Mouse (Mus musculus): ENCODE data around the gene Aloxe3. TPM values are rescaled to one million over a fixed set of nuclear protein-coding genes. Genes with fewer than 3 reads are reported as not detected.

Aloxe3 gene
- total RNA-seq (2012; rRNA removed), result 0.13 TPM in 1 of 2 replicates, not detected in the other
- total RNA-seq (2014; rRNA removed), result not detected in 2 replicates
- polyA plus RNA-seq (2012; ENCODE audit: insufficient read length, low read depth), result 0.19 and 0.23 TPM in 2 replicates

- Histone ChIP-seq H3K4me3 (replicated peaks in 1 of 3; ENCODE audit: low read depth in 2 of 3, low read length in 2 of 3, poor library complexity in 1 of 3) (peak within 1 kb of the TSS; percentile 62 to 78 (median 65)), H3K27me3 (replicated peaks) (peaks cover 67% of the 10 kb centered on the region), H3K27ac (ENCODE audit: insufficient read depth, low read depth) (peak within 1 kb of the TSS; percentile 31), H3K9ac (ENCODE audit: insufficient read depth, low read depth) (peak within 1 kb of the TSS; percentile 51; the same call in 1 of the 2 replicates), H3K79me2 (replicated peaks; ENCODE audit: control insufficient read depth, extremely low read depth, insufficient read depth, poor library complexity, severe bottlenecking) (no peaks in the 10 kb centered on the region), H3K9me3 (replicated peaks; ENCODE audit: low read length) (peaks cover 2% of the 10 kb centered on the region), H3K4me2 (ENCODE audit: insufficient read depth, low read depth, poor library complexity, severe bottlenecking) (peak within 1 kb of the TSS; percentile 89), H3K36me3 (replicated peaks in 1 of 2; ENCODE audit: control insufficient read depth in 1 of 2, insufficient read depth in 1 of 2, low read length in 1 of 2) (no peaks in the 10 kb centered on the region), H3K4me1 (ENCODE audit: control insufficient read depth in 1 of 2, insufficient read depth in 2 of 2) (peaks cover 3 to 29% of the 10 kb centered on the region in 2 experiments)
- TF ChIP-seq JUND (conservative IDR thresholded peaks at IDR 0.05; ENCODE audit: low read depth, low read length) (no peak), MXI1 (IDR thresholded peaks at IDR 0.05; ENCODE audit: low read depth, low read length) (peak; percentile 12; the same call in 1 of the 2 replicates), ELF1 (IDR thresholded peaks at IDR 0.05; ENCODE audit: low read depth, low read length) (no peak)
- no peak for DNase-seq (ENCODE audit: extremely low read depth)
- in situ Hi-C loops (cut with MboI; ENCODE audit: low pct_ligation_motif_present, low pct_unique_long_range_greater_than_20kb, low sequenced_read_pairs), result no loop called here
- dilution Hi-C loops (cut with MboI; ENCODE audit: extremely low pct_ligation_motif_present, extremely low pct_unique_long_range_greater_than_20kb, low sequenced_read_pairs), result no loop called here
These were observed at the start of gene Aloxe3 for GRCm38 (mm10) chr11:69125852-69125918. Aloxe3 (plus strand) TSS chr11:69125896.

- no peak overlapping the region for H3K27ac ChIP-seq (ENCODE audit: insufficient read depth, low read depth)
- H3K4me3 ChIP-seq (replicated peaks in 1 of 3; ENCODE audit: low read depth in 2 of 3, low read length in 2 of 3, poor library complexity in 1 of 3), result no peak overlapping the region
- no peaks in the 10 kb centered on the region for H3K36me3 ChIP-seq (replicated peaks in 1 of 2; ENCODE audit: control insufficient read depth in 1 of 2, insufficient read depth in 1 of 2, low read length in 1 of 2)
- no peak overlapping the region for H3K9ac ChIP-seq (ENCODE audit: insufficient read depth, low read depth)
- no peaks in the 10 kb centered on the region for H3K9me3 ChIP-seq (replicated peaks; ENCODE audit: low read length)
- dilution Hi-C loops (cut with MboI; ENCODE audit: extremely low pct_ligation_motif_present, extremely low pct_unique_long_range_greater_than_20kb, low sequenced_read_pairs) (no loop called here), in situ Hi-C loops (cut with MboI; ENCODE audit: low pct_ligation_motif_present, low pct_unique_long_range_greater_than_20kb, low sequenced_read_pairs) (loop anchor here (25.0 kb wide), 1 partner anchor 936 kb away; the partner anchor contains the start of genes Acadvl, Dlg4 and Dvl2)
- no peak for DNase-seq (ENCODE audit: extremely low read depth)
- H3K27me3 ChIP-seq (replicated peaks), result peaks cover 2% of the 10 kb centered on the region
- peaks cover 27 to 69% of the 10 kb centered on the region in 2 experiments for H3K4me1 ChIP-seq (ENCODE audit: control insufficient read depth in 1 of 2, insufficient read depth in 2 of 2)
- H3K79me2 ChIP-seq (replicated peaks; ENCODE audit: control insufficient read depth, extremely low read depth, insufficient read depth, poor library complexity, severe bottlenecking), result no peaks in the 10 kb centered on the region
- TF ChIP-seq MAZ (IDR thresholded peaks at IDR 0.05; ENCODE audit: low read depth, low read length) (no peak), JUND (conservative IDR thresholded peaks at IDR 0.05; ENCODE audit: low read depth, low read length) (no peak), ZC3H11A (IDR thresholded peaks at IDR 0.05; ENCODE audit: low read depth, low read length) (no peak), KAT2A (IDR thresholded peaks at IDR 0.05; ENCODE audit: insufficient replicate concordance, low read length) (no peak)
- no peak overlapping the region for H3K4me2 ChIP-seq (ENCODE audit: insufficient read depth, low read depth, poor library complexity, severe bottlenecking)
These were observed 49.1 kb upstream of the Aloxe3 start for GRCm38 (mm10) chr11:69076572-69076971.

- Histone ChIP-seq H3K27me3 (replicated peaks) (peaks cover 7% of the 10 kb centered on the region), H3K4me1 (ENCODE audit: control insufficient read depth in 1 of 2, insufficient read depth in 2 of 2) (peaks cover 25 to 63% of the 10 kb centered on the region in 2 experiments), H3K9me3 (replicated peaks; ENCODE audit: low read length) (no peaks in the 10 kb centered on the region), H3K36me3 (replicated peaks in 1 of 2; ENCODE audit: control insufficient read depth in 1 of 2, insufficient read depth in 1 of 2, low read length in 1 of 2) (no peaks in the 10 kb centered on the region), H3K4me3 (replicated peaks in 1 of 3; ENCODE audit: low read depth in 2 of 3, low read length in 2 of 3, poor library complexity in 1 of 3) (no peak overlapping the region), H3K4me2 (ENCODE audit: insufficient read depth, low read depth, poor library complexity, severe bottlenecking) (no peak overlapping the region), H3K27ac (ENCODE audit: insufficient read depth, low read depth) (no peak overlapping the region), H3K79me2 (replicated peaks; ENCODE audit: control insufficient read depth, extremely low read depth, insufficient read depth, poor library complexity, severe bottlenecking) (no peaks in the 10 kb centered on the region), H3K9ac (ENCODE audit: insufficient read depth, low read depth) (no peak overlapping the region)
- in situ Hi-C loops (cut with MboI; ENCODE audit: low pct_ligation_motif_present, low pct_unique_long_range_greater_than_20kb, low sequenced_read_pairs) (loop anchor here (25.0 kb wide), 1 partner anchor 935 kb away; the partner anchor contains the start of genes Acadvl, Dlg4 and Dvl2), dilution Hi-C loops (cut with MboI; ENCODE audit: extremely low pct_ligation_motif_present, extremely low pct_unique_long_range_greater_than_20kb, low sequenced_read_pairs) (no loop called here)
- TF ChIP-seq USF1 (IDR thresholded peaks at IDR 0.05; ENCODE audit: low read depth, low read length) (no peak), IRF4 (IDR thresholded peaks at IDR 0.05; ENCODE audit: low read depth, low read length) (no peak), UBTF (IDR thresholded peaks at IDR 0.05; ENCODE audit: low read depth, low read length) (no peak), CHD1 (IDR thresholded peaks at IDR 0.05; ENCODE audit: low read depth, low read length) (no peak), SMC3 (IDR thresholded peaks at IDR 0.05; ENCODE audit: low read depth, low read length) (no peak), GABPA (IDR thresholded peaks at IDR 0.05; ENCODE audit: insufficient replicate concordance, low read depth, low read length) (no peak), RAD21 (IDR thresholded peaks at IDR 0.05; ENCODE audit: low read depth, low read length) (no peak)
- DNase-seq (ENCODE audit: extremely low read depth), result no peak
These were observed 48.4 kb upstream of the Aloxe3 start for GRCm38 (mm10) chr11:69077316-69077715.

All from CH12.LX (cell line).